Mouse (Mus musculus) T-cell, adult 2 months (primary cell): ENCODE results near the gene Eya2.

Experiments
- DNase-seq: peaks from one replicate; pipeline ENCODE4 v3.0.0; 2022; ENCODE audit warnings: low spot score

Gene Eya2

GRCm38 (mm10) chr2:165652281-165652680 lies 57.4 kb downstream of the Eya2 start:
- DNase-seq = no peak

- peak; percentile 65 for DNase-seq
Measured at GRCm38 (mm10) chr2:165653001-165653921, 58.4 kb downstream of the Eya2 start.

DNA sequence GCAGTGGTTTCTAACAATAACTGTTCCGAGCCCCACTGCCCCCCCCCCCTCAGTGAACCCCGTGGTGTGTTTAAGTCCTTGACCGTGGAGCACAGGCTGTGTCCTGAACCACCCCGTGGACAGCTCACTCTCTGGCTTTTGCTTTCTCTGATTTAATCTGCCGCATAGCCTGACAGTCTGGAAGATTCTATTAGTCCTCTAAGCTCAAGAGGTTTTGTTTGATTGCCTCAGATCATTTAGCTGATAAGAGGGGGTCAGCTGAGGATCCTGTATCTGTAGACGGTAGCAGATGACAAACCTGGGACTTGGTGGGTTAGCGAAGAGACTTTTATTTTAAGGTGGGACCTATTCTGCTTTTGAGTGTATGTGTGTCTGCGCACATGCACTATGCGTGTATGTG lies 59.3 kb downstream of the Eya2 start:
- no peak for DNase-seq

DNA sequence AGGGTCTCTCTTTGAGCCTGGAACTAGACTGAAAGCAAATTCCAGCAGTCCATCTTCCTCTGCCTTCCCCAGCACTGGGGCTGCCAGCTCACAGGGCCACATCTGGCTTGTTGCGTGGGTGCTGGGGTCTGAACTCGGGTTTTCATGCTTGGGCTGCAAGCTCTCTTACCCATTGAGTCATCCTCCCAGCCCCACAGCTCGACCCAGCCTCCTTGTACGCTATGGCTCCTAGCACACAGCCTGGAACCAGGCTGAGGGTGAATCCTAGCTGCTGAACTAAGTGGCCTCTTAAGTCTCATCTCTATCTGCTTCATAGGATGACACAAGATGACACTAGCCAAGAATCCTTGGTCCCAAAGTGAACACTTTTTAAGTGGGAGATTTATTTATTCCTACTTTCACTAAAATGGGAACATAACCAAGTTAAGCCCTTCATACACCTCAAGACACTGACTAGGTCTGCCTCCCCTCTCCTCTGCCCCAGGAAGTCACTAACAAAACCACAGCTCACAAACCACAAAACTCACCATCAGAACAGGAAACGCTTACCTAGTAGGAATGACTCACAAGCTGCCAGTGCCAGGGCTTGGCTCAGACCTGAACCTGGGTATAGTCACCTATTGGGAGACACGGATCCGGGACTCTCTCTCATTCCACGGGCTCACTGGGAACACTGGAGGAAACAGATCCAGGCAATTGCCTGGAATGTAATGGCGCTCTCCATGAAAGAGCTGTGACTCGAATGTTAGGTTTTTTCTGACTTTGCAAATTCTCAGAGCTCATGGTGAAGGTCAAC lies 60.1 kb downstream of the Eya2 start:
- DNase-seq = peak; percentile 87

DNA sequence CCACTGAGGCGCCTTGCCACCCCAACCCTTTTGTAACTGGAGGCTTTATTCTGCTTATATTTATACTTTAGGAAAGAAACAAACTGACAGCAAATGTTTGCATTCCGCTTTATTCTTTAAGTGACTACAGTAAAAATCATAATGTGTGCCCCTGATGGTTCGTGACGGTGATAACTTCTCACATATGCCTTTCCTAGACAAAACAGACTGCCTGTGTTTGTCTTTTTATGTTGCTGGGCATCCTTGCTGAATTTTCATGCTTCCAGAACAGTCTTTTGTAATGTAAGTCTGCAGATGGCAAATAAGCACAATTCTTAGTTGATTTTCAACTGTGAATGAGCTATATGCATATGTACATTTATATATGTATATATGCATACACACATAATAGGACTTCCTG lies 61.7 kb downstream of the Eya2 start:
- DNase-seq = no peak

- no peak for DNase-seq
Measured at GRCm38 (mm10) chr2:165656956-165657355, 62.1 kb downstream of the Eya2 start.

GRCm38 (mm10) chr2:165659552-165659951 lies 64.7 kb downstream of the Eya2 start:
- no peak for DNase-seq

DNA sequence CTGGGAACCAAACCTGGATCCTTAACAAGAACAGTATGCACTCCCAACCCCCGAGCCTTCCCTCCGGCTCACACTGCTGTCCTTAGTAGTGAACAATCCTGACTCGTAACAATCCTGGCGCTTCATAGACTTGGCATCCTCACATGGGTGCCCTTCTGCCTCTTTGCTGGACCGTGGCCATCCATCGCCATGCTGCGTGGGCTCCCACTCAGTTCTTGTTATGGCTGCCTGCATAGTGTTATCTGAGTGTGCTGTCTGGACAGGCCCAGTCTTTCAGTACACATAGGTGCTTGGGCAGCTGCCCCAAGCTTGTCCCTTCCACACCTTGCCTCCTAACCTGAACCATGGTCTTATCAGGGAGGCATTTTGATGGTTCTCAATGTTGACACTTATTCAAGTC lies 68.4 kb downstream of the Eya2 start:
- DNase-seq = no peak

DNA sequence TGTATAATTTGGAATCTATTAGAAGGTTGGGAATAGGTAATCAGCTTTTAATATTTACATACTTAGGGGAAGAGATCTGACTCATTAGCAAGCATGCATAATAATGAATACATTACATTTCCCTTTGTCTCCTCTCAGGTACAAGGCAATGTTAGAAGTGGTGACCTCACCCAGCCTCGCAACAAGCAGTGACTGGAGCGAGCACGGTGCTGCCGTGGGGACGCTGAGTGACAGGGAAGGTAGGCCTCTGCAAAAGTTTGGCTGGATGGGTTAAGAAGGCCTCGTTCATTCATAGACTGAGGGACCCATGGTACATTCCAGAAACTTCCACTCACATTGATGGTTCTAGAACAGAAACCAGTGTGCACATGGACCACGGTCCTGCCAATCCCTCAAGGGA lies 69.8 kb downstream of the Eya2 start:
- no peak for DNase-seq

- DNase-seq = no peak
Measured at GRCm38 (mm10) chr2:165665176-165665575, 70.3 kb downstream of the Eya2 start.

DNA sequence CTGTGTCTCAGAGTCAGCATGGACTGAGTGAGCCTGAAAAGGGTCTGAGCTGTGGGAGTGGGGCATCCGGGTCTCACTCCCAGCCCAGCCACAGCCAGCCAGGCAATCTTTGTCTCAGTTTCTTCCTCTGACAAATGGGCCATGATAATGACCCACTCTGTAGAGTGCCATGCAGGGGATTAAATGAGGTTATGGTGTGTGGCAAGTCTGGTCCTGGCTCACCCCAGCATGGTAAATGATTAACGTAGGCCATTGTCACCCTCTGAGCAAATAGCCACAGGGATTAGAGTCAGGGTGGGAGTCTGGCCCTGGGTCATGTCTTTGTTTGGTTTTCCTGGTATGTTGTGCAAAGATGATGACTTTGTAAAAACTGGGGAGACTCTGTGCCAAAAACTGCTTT lies 72.3 kb downstream of the Eya2 start:
- no peak for DNase-seq

- DNase-seq = no peak
Measured at GRCm38 (mm10) chr2:165682719-165683118, 87.9 kb downstream of the Eya2 start.

GRCm38 (mm10) chr2:165687516-165687915 lies 92.7 kb downstream of the Eya2 start:
- no peak for DNase-seq

DNA sequence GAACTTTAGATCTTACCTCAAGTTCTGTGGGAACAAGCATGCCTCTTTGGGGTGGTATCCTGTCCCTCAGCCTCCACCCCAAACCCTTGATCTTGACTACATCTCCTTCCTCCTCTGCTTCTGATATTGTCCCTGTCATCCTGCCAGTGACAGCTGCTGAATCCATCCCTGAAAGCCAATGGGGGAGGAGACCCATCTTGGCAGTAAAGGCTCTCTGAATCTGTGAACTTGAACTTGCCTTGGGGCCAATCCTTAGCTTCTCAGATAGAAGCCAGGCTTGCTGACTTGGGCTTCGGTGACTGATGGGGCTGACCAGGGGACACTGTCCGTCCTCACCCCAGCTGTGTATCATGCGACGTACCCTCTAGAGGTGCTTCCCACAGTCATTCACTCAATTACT lies 94.1 kb downstream of the Eya2 start:
- DNase-seq = no peak

DNA sequence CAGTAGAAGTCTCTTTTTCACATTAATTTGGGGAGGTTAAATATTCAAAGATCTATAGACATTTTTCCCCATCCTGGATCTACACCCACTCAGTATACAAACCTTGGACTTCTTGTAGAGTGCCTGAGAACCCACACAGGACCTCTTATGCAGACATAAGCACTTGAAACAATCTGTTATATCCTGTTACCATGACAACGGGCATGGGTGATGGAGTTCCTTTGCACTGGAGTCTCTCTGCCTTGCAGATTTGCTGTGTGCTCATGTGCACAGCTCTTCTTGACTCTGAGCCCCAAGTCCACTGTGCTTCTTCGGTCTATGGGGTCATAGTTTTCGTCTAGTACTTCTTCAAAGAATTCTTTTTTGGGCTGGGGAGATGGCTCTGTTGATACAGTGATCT lies 96.2 kb downstream of the Eya2 start:
- no peak for DNase-seq

GRCm38 (mm10) chr2:165692944-165693660 lies 98.3 kb downstream of the Eya2 start:
- DNase-seq = no peak

DNA sequence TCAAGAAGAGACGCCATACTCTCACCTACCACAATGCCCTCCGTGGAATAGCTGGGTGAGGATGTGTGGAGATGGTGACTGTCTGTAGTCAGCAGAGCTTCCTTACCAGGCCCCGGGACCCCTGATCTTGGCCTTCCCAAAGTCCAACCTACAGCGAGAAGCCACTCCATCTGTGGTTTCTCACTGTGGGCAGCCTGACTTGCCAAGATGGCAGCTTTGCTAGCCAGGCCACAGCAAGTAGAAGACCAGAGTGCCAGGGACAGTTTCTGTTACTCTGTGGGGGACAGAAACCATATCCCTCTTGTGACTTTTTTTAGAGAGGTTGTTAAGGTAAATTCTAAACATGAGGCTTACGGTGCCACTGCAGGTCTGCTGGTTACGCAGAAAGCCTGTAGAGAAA lies 99.9 kb downstream of the Eya2 start:
- DNase-seq = no peak

DNA sequence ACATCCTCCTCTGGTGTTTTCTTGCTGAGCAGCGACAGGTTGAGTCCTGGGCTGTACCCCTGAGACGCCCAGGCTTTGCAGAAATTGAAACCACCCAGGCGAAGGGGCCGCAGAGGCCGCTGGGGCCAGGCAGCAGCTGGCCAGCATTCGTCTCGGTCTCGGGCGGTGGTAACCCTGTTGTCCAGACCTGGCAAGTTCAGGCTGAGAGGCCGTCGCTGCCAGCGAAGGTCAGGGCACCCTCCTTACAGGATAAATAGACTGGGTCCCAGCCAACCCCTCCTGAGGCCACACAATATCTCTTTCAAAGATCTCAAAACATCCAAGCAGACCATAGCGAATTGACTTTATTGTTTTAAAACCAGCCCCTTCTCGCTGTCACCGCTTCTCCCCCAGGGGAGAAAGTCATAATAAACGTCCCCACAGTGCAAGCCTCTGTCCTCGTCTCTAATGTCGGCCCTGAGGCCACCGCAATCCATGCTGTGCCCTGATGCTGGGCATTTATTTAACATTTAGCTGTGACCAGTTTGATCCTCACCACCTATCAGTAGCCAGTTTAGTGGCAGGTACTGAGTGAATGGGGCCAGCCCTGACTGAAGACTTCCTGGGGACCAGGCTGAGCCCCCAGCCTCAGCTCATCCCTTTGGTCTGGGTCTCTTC lies 105.5 kb downstream of the Eya2 start:
- no peak for DNase-seq

GRCm38 (mm10) chr2:165703033-165703805 lies 108.4 kb downstream of the Eya2 start:
- no peak for DNase-seq

- no peak for DNase-seq
Measured at GRCm38 (mm10) chr2:165708266-165708665, 113.4 kb downstream of the Eya2 start.

- peak; percentile 14 for DNase-seq
Measured at GRCm38 (mm10) chr2:165716688-165717087, 121.9 kb downstream of the Eya2 start.
